Mouse (Mus musculus) cerebellum, adult 11 months (tissue): ENCODE results near the gene Lkaaear1.

Source experiments
- DNase-seq: peaks from one replicate; pipeline ENCODE4 v3.0.0; 2022

Lkaaear1 gene

GRCm38 (mm10) chr2:181698241-181698640, at the start of gene Lkaaear1:
Lkaaear1 (minus strand) TSS chr2:181698442.
- DNase-seq = no peak

GRCm38 (mm10) chr2:181730051-181730450, 31.8 kb upstream of the Lkaaear1 start:
- DNase-seq = no peak

GRCm38 (mm10) chr2:181727659-181728262, 29.5 kb upstream of the Lkaaear1 start:
- no peak for DNase-seq

GRCm38 (mm10) chr2:181722213-181722612, 24.0 kb upstream of the Lkaaear1 start:
- peak; percentile 28 for DNase-seq

GRCm38 (mm10) chr2:181721200-181721599, 23.0 kb upstream of the Lkaaear1 start:
- peak; percentile 57 for DNase-seq

GRCm38 (mm10) chr2:181720061-181720460, 21.8 kb upstream of the Lkaaear1 start:
- DNase-seq = no peak

- no peak for DNase-seq
These were observed 18.7 kb upstream of the Lkaaear1 start for GRCm38 (mm10) chr2:181716991-181717390.

GRCm38 (mm10) chr2:181715382-181715781, 17.1 kb upstream of the Lkaaear1 start:
- DNase-seq = no peak

GRCm38 (mm10) chr2:181714903-181715326, 16.7 kb upstream of the Lkaaear1 start, which contains the start of gene Oprl1:
Oprl1 (plus strand) TSS chr2:181715016.
- no peak for DNase-seq

GRCm38 (mm10) chr2:181713749-181714148, 15.5 kb upstream of the Lkaaear1 start:
- no peak for DNase-seq

- DNase-seq = no peak
These were observed 8.4 kb upstream of the Lkaaear1 start for GRCm38 (mm10) chr2:181706668-181707067.

GRCm38 (mm10) chr2:181696801-181697420, 1.3 kb downstream of the Lkaaear1 start:
- no peak for DNase-seq

- no peak for DNase-seq
These were observed 2.5 kb downstream of the Lkaaear1 start for GRCm38 (mm10) chr2:181695776-181696175.

GRCm38 (mm10) chr2:181694581-181694980, 3.7 kb downstream of the Lkaaear1 start:
- no peak for DNase-seq

- peak; percentile 64 for DNase-seq
These were observed 4.6 kb downstream of the Lkaaear1 start, which contains the start of gene Rgs19 for GRCm38 (mm10) chr2:181693339-181694280. Rgs19 (minus strand) TSS chr2:181693977.

- no peak for DNase-seq
These were observed 5.9 kb downstream of the Lkaaear1 start for GRCm38 (mm10) chr2:181692304-181692703.

- no peak for DNase-seq
These were observed 6.7 kb downstream of the Lkaaear1 start for GRCm38 (mm10) chr2:181691571-181691970.

GRCm38 (mm10) chr2:181691083-181691482, 7.2 kb downstream of the Lkaaear1 start:
- DNase-seq = no peak

- DNase-seq = no peak
These were observed 8.6 kb downstream of the Lkaaear1 start for GRCm38 (mm10) chr2:181689466-181690160.

GRCm38 (mm10) chr2:181687586-181687985, 10.7 kb downstream of the Lkaaear1 start:
- DNase-seq = no peak

- DNase-seq = no peak
These were observed 12.6 kb downstream of the Lkaaear1 start for GRCm38 (mm10) chr2:181685686-181686085.

GRCm38 (mm10) chr2:181684713-181685112, 13.5 kb downstream of the Lkaaear1 start:
- DNase-seq = no peak

- no peak for DNase-seq
These were observed 14.9 kb downstream of the Lkaaear1 start for GRCm38 (mm10) chr2:181683381-181683780.
